Mouse (Mus musculus): ENCODE results near the gene Epb41l1.

DNA sequence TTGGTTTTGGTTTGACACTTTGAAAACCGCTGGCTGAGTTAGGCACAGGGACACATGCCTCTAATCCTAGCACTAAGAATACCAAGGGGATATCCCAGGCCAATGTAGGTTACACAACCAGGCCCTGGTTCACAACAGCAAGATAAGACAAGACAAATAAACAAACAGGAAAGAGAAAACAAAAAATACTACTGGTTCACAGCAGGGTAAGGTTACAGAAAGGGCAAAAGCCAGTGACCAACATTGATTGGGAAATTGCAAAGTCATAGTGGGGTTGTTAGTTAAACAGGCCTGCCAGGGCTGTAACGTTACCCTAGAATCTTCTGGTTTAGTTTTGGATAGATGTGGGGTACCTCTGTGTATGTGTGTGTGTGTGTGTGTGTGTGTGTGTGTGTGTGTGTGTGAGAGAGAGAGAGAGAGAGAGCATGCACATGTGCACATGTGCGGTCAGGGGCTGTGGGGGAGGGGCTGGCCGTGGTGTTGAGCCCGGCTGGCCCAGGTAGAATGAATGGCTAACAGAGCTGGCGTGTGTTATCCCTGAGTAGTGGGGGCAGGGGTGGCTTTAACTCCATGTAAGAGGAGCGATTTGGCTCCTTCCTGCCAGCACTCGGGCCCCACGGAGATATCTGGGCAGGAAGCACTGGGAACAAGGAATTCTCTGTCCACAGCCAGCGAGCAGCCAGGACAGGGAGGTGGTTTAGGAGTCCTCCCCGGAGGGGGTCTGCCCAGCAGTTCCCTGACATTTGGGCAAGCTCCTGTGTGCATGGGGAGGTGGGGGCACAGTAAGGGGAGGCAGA lies 19.2 kb downstream of the Epb41l1 start:
- no peak for TF ChIP-seq CTCF (conservative IDR thresholded peaks at IDR 0.05; ENCODE audit: low read length)
- TF ChIP-seq POU5F1 (IDR thresholded peaks at IDR 0.05; ENCODE audit: borderline replicate concordance, low read length): no peak
- no peak for TF ChIP-seq NANOG (IDR thresholded peaks at IDR 0.05; ENCODE audit: borderline replicate concordance, low read length)

Measured in E14TG2a.4 (cell line).